Mouse (Mus musculus) spleen, postnatal 14 days (tissue): Measurements from ENCODE around the gene Edem1.

Experiments used
- DNase-seq, 2 experiments: peaks; one replicate each; pipeline ENCODE4 v3.0.0; 2021 to 2022; ENCODE audit warnings: low spot score in 2 of 2

Gene Edem1

GRCm38 (mm10) chr6:108828234-108828868 is at the start of gene Edem1:
Gene Edem1 (plus strand): TSS chr6:108828641.
- DNase-seq = peak; percentile 94 to 96

DNA sequence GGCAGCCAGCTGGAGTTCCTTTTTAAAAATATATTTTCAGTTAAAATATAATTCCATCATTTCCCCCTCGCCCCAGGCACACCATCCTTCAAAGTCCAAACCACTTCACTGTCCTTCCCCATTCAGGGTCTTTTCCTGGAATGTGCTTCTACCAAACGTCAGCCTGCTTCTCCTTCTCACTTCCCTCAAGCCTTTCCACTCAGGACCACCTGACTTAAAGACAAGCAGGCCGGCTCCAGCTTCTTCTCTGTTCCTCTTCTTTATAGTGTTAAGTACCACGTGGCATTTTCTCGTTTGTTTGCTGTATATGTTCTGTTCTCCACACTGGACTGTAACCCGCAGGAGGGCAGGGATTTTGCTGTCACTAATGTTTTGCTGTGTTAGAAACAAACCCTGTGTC is 46.6 kb upstream of the Edem1 start:
- DNase-seq = peak in 1 of 2 experiments; percentile 13

GRCm38 (mm10) chr6:108782526-108783183 is 45.8 kb upstream of the Edem1 start, which contains the start of gene Arl8b:
Gene Arl8b (plus strand): TSS chr6:108783099.
- peak; percentile 92 to 95 for DNase-seq

- peak in 1 of 2 experiments; percentile 28 for DNase-seq
Measured at GRCm38 (mm10) chr6:108783184-108783881, 45.1 kb upstream of the Edem1 start.

GRCm38 (mm10) chr6:108784056-108784455 is 44.4 kb upstream of the Edem1 start:
- no peak for DNase-seq

- no peak for DNase-seq
Measured at GRCm38 (mm10) chr6:108784796-108785195, 43.6 kb upstream of the Edem1 start.

GRCm38 (mm10) chr6:108785551-108785950 is 42.9 kb upstream of the Edem1 start:
- DNase-seq = no peak

DNA sequence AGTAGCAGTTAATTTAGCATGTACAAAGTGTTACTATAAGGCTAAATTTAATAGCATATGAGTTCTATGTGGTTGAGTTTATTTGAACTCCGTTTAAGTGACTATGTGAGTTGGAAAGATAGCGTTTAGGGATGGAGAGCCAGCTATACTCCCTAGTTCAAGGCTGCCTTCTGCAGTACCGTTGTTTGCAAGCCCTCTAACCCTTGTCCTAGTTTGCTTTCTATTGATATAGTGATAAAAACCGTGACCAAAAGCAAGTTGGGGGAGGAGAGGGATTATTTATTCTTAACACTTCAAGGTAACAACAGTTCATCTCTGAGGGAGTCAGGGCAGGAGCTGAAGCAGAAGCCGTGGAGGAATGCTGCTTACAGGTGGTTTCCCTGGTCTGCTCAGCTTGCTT is 36.9 kb upstream of the Edem1 start:
- DNase-seq = no peak

- DNase-seq = no peak
Measured at GRCm38 (mm10) chr6:108795912-108796311, 32.5 kb upstream of the Edem1 start.

DNA sequence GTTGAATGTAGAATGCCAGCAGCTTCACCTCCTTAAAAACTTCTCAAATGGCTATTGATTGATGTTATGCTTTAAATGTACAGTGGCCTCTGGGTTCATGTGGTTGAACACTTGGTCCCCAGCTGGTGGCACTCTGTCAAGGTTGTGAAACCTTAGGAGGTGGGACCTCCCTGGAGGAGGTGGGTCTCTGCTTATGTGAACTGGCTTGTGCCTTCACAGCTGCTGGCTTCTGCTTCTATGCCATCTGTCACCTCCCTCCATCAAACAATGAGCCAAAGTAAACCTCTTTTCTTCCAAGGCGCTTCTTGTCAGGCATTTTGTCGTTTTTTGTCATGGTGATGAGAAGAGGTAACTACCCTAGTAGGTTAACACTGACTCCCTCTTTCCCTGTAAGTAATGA is 31.7 kb upstream of the Edem1 start:
- no peak for DNase-seq

DNA sequence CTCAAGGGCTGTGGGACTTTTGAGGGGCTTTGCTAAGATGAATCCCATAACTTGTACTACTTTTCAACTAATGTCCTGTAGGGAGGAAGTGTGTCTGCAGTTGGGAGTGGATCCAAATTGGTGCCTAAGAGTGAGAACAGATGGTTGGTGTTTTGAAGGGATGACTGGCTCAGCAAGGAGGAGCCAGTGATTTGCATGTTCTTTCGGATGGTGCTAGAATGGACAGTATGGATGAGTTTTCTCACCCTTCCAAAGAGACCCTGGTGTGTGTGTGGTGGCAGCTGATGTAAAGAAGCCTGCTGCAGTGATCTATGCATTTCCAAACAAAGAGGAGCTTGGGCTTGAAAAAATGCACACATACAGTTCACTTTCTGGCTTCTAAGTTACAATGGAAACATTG is 23.2 kb upstream of the Edem1 start:
- no peak for DNase-seq

DNA sequence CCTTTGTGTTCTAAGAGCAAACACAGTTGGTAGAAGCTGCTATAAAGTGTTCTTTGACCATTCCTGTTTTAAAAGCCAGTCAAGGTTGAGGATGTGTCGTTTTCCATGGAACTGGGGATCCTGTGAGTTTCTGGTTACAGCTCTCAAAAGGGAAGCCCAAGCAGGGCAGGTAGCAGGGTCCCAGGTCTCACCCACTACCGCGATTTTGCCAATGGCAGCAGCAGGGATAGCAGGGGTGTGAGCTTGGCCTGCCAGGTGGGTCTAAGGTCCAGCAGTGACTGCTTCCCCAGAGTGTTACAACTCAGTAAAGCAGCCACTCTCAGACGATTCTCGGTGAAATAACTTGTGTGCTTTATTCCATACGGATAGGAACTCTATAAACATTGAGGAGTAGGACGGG is 22.6 kb upstream of the Edem1 start:
- no peak for DNase-seq

GRCm38 (mm10) chr6:108807446-108807845 is 21.0 kb upstream of the Edem1 start:
- no peak for DNase-seq

- no peak for DNase-seq
Measured at GRCm38 (mm10) chr6:108808786-108809185, 19.7 kb upstream of the Edem1 start.

DNA sequence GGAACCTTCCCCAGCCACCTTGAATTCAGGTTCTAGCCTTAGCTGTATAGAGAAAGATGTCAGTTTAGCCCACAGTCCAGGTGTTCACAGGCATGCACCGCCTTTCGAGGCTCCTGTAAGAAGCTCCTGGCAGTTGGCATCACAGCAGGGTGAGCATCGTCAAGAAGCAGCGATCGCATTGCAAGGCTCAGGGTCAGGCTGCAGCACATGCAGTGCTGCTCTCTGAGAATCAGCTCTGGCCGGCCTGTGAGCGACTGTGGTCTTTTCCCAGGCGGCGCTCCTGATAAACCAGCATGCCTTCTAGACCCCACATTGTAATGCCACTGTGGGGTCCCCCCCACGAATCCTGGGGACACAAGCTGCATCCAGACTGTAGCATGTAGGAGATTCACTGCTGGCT is 18.2 kb upstream of the Edem1 start:
- DNase-seq = no peak

GRCm38 (mm10) chr6:108812134-108812533 is 16.3 kb upstream of the Edem1 start:
- no peak for DNase-seq

GRCm38 (mm10) chr6:108817510-108817909 is 10.9 kb upstream of the Edem1 start:
- DNase-seq = no peak

DNA sequence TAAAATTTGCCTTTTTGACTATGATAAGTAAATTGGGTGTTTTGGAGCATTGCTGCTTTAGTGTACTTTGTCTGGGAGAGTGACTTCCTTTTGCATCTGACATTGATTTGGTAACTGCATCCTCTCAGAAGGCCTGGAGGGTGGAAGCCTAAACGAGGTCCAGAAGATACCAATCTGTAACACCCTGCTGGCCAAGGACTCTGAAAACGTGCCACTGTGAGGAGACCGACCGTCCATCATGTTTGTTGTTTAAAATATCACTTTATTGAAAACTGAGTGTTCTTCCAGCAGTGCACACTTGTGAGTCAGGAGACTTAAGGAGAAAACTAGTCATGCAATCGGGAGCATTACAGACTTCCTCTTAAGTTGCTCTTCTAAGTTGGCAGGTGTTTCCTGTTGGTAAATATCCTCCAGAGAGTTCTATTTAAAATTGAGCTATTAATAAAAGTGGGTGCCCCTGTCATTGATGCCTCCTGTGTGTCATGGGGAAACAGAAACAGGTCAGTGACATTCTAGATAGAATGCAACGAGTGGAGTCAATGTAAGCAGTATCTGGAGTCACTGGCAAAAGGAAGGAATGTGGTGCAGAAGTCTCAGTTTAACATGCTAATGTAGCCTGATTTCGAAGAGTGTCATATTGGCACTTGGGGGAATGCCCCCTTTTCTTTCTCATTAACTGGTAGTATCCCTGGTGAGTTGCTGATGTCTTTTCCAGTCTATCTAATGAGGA is 3.5 kb upstream of the Edem1 start:
- DNase-seq = no peak

DNA sequence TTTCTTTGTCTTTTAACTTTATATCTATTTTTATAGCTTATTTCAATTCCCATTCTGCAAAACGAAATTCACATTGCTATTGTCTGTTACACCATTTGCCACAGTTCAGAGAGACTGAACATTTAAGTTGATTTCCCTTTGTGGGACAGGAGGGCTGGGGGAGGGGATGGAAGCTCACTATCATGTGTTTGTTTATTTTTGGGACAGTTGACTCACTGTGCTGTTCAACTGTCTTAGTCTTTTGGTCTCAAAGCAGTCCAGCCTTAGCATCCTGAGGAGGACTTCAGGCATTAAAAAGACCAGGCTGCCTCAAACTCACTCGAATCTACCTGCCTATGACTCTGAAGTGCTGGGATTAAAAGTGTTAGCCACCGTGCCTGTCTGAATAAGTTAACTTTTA is 2.4 kb upstream of the Edem1 start:
- no peak for DNase-seq

DNA sequence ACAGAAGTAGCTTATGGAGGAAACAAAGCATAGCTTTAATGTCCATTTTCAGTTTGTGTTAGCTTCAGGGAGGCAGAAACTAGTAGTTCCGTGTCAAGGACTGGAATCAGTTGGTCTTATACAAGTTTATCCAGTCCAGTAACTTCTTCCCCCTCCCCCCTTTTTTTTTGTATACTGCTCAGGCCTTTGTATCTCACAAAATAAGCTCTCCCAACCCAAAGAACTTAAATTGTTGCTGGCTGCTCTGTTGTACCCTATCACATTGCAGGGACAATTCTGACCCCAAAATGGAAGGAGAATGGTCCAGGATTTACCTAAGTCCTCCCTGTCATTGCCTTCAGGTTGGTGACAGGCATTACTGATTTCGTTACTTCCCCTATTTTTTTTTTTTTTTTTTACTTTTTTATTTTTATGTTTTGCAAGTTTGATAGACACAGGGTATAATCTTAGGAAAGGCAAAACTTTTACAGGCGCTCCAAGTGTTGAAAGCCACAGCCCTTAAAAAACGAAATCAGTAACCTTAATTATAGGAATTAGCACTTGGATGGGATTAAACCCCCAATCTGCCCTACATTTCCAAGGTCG is 1.0 kb upstream of the Edem1 start:
- DNase-seq = no peak

DNA sequence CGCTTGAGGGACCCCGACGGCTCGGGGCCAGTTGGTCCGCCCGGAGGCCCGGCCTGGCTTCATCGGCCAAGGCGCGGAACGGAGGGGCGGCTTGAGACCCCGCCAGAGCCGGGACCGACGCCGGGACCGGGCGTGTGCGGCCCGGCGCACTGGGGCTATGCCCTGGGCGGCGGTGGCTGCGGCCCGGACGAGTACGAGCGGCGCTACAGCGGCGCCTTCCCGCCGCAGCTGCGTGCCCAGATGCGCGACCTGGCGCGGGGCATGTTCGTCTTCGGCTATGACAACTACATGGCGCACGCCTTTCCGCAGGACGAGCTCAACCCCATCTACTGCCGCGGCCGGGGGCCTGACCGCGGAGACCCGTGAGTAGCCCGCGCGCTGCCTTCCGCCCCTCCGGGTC is 431 bp downstream of the Edem1 start:
- peak; percentile 18 to 31 for DNase-seq
